Mouse (Mus musculus): ENCODE measurements around the gene Nup37.

Nup37 gene

DNA sequence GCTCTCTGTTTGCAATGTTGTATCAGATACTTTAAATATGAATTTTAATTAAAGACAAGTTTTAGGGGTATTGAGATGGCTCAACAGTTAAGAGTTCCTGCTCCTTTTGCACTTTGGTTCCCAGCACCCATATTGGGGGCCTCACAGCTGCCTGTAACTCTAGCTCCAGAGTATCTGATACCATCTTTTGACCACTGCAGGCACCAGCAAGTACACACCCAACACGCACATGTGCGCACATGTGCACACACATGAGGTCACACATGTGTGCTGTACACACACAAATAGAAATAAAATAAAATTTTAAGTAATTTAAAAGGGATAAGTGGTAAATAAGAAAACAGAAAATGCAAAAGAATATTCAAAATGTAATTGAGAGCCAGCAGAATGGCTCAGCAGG lies 81.2 kb downstream of the Nup37 start:
- DNase-seq (ENCODE audit: low read depth, low spot score): no peak
